Mouse (Mus musculus) kidney, embryonic 14.5 days (tissue): ENCODE results near the gene Sptan1. TPM values are rescaled to one million over a fixed set of nuclear protein-coding genes. Genes with fewer than 3 reads are reported as not detected.
A peak's percentile ranks its signal among the peaks of the same experiment; 100 is the strongest.

ENCODE experiments used
- ATAC-seq: fragments of 200-750 bp; cut with Nextera tagmentation; 2 replicates; pipeline ENCODE4 v1.8.0; 2017; ENCODE audit warnings: moderate number of reproducible peaks, mild to moderate bottlenecking, moderate TSS enrichment, moderate library complexity; ENCODE audit not compliant: low FRiP score, low TSS enrichment
- H3K27ac ChIP-seq: fragments of 300-500 bp; sonication (generic); 2 replicates; pipeline ENCODE4 v1.5.1; 2014; ENCODE audit warnings: low read depth, mild to moderate bottlenecking, low read length, moderate library complexity, mixed read lengths
- H3K27me3 ChIP-seq: fragments of 300-500 bp; sonication (generic); 2 replicates; pipeline ENCODE4 v1.6.1; 2014; ENCODE audit warnings: mild to moderate bottlenecking, low read length; ENCODE audit not compliant: control insufficient read depth, insufficient read depth
- H3K36me3 ChIP-seq: fragments of 300-500 bp; sonication (generic); 2 replicates; pipeline ENCODE4 v1.6.1; 2014; ENCODE audit warnings: low read length, mixed read lengths; ENCODE audit not compliant: control insufficient read depth, insufficient read depth
- H3K4me1 ChIP-seq: fragments of 300-500 bp; sonication (generic); 2 replicates; pipeline ENCODE4 v1.6.1; 2014; ENCODE audit warnings: low read length, mixed read lengths; ENCODE audit not compliant: control insufficient read depth, insufficient read depth
- H3K4me2 ChIP-seq: fragments of 300-500 bp; sonication (generic); replicated peaks from 2 replicates; pipeline ENCODE4 v1.6.1; 2014; ENCODE audit warnings: low read depth, mild to moderate bottlenecking, low read length
- H3K4me3 ChIP-seq: fragments of 300-500 bp; sonication (generic); 2 replicates; pipeline ENCODE4 v1.5.1; 2014; ENCODE audit warnings: mild to moderate bottlenecking, low read length
- H3K9ac ChIP-seq: fragments of 300-500 bp; sonication (generic); 2 replicates; pipeline ENCODE4 v1.6.1; 2014; ENCODE audit warnings: low read depth, mild to moderate bottlenecking, low read length, moderate library complexity
- H3K9me3 ChIP-seq: fragments of 300-500 bp; sonication (generic); 2 replicates; pipeline ENCODE4 v1.6.1; 2016; ENCODE audit warnings: low read length; ENCODE audit not compliant: control insufficient read depth
- WGBS: fragments of 180-500 bp; shearing (Covaris S2); extraction: QIAGEN DNeasy Blood & Tissue Kit; methylation state at CpG from one replicate; pipeline ENCODE4 v1.1.7; 2014; 5-methylcytosine and 5-hydroxymethylcytosine counted together
- polyA plus RNA-seq: library from polyadenylated mRNA; unstranded; fragments of >200 nt; fragmentation: Nextera tagmentation; extraction: Ambion mirVana; gene quantifications from 2 replicates; pipeline ENCODE4 v1.2.1, GENCODE M21; 2014

The Sptan1 gene
- polyA plus RNA-seq, 1 experiment from 2014 or later = 136 TPM

DNA sequence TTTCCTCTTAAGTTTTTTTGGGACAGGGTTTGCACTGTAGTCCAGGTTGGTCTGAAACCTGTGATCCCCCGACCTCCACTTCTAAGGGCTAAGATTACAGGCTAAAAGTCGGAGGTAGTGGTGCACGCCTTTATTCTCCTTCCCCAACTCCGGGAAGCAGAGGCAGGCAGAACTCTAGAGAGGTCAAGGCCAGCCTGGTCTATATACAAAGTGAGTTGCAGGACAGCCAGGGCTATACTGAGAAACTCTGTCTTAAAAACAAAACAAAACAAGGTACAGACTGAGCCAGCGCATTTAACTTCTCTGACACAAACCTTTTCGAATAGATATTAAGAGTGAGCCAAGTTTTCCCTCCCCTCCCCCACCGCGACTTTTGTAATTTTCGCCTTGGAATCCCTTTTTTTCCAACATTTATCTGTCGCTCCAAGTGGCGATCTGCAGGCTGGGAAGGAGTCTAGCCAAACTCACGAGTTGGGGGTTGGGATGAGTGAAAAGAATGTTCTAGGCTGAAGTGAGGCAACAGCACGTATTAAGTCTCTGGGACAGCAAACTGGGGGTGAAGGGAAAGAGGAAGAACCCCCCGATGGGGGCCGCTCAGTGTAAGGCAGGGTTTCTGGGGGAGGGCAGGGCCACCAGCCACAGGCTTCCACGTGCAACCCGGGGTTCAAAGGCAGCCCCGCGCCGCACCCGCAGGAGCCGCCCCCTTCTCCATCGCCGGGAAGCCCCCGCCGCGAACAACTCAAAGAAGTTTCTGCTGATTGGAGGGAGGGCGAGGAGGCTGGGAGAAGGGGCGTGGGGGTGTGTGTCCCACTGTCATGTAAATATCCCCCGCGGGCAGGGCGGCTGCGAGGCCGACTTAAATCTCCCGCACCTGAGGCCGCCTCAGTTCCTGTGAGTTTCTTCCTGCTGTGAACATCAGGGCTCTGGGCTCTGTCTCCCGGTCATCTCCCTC, 96.1 kb downstream of the Sptan1 start:
- H3K4me3 ChIP-seq = peak overlapping the region; percentile 68
- peak; percentile 2; the same call in 1 of the 2 replicates for ATAC-seq
- no peaks in the 10 kb centered on the region for H3K9me3 ChIP-seq
- peak overlapping the region; percentile 95 for H3K27ac ChIP-seq
- H3K36me3 ChIP-seq = no peaks in the 10 kb centered on the region
- 9% methylated on average over 36 of the region's 37 CpGs for WGBS
- peak overlapping the region; percentile 73 for H3K9ac ChIP-seq
- H3K4me1 ChIP-seq = peaks cover 19% of the 10 kb centered on the region
- H3K4me2 ChIP-seq = peak overlapping the region; percentile 86
- H3K27me3 ChIP-seq = no peaks in the 10 kb centered on the region

DNA sequence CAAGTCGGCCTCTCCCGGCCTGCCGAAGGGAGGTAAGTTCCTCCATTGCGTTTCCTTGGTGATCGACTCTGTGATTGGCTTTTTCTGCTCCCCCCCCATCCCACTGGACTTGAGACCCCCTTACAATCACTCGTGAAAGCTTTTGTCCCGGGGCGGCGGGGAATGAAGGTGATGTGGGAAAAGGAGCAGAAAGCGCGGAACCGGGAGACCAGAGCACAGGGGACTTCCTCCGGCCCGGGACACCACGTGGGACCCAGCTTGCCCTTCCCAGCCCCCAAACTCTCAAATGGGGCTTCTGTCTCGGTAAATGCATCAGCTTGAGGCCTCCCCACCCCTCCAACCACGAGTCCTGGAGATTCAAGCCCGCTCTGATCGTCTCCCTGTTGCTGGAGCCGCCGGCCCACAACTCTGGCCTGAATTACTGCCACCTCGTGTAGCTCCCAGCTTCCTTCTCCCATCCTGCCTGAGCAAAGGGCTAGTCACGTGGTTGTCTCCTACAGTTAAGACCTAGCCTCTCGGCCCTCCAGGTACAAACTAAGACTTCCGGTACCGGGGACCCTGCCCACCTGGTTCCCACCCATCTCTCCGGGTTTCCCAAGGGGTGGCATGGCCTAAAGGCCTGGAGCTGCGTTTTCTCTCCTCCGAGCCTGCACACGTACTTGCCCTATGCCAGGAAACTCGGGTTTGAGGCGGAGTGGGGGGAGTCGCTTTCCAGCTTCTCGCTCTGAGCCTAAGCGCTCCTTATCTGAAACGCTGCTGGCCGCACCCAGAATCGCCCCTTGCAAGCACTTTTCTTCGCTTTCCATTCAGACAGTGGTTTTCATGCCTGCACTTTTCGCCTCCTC, 97.1 kb downstream of the Sptan1 start:
- peak overlapping the region; percentile 86 for H3K4me2 ChIP-seq
- peak overlapping the region; percentile 68 for H3K4me3 ChIP-seq
- peak overlapping the region; percentile 95 for H3K27ac ChIP-seq
- H3K9me3 ChIP-seq = no peaks in the 10 kb centered on the region
- peaks cover 15% of the 10 kb centered on the region for H3K4me1 ChIP-seq
- no peaks in the 10 kb centered on the region for H3K27me3 ChIP-seq
- H3K9ac ChIP-seq = peak overlapping the region; percentile 73
- peak; percentile 25; the same call in 1 of the 2 replicates for ATAC-seq
- WGBS = under 1% methylated on average over 40 of the region's 40 CpGs
- no peaks in the 10 kb centered on the region for H3K36me3 ChIP-seq

DNA sequence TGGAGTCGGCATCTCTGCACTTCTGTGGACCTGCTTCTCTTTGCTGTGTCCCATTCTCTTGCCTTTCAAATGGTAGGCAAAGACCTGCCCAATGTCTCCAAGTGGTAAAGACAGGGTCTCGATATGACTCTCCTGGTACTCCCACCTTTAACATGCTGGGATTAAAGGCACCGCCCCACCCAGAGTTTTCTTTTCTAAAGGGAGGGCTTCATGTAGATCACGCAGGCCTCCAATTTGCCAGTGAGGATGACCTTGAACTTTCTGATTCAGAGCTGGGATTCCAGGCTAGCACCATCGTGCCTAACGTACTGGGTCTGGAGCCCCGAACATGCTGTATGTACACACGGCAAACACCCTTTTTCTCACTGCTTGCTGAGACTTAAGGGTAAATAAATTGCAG, 97.9 kb downstream of the Sptan1 start:
- Histone ChIP-seq H3K4me1 (peaks cover 18% of the 10 kb centered on the region), H3K27ac (peak overlapping the region; percentile 95), H3K27me3 (no peaks in the 10 kb centered on the region), H3K9me3 (no peaks in the 10 kb centered on the region), H3K36me3 (peaks cover 4% of the 10 kb centered on the region), H3K4me2 (peak overlapping the region; percentile 86), H3K9ac (peak overlapping the region; percentile 73), H3K4me3 (peak overlapping the region; percentile 68)
- no peak for ATAC-seq
- 2% methylated on average over 8 of the region's 8 CpGs for WGBS

DNA sequence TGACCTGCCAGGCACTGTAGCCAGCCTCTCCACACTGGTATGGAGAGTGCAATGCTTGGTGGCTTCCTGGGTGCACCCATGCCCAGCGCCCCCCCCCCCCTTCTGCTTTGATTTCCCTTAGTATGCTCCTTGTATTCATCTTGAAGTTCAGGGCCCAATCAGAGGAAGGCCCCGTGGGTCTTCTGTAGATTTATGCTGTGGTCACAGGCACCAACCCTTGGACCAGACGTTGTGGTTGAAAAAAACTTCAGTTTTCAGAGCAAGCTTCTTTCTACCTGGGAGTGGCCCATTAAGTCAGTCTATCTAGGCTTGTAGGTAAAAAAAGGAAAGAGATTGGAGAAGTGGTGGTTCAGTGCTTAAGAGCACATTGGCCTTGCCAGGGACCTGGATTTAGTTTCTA, 98.4 kb downstream of the Sptan1 start:
- H3K9ac ChIP-seq = peak overlapping the region; percentile 73
- no peak for ATAC-seq
- peak overlapping the region; percentile 68 for H3K4me3 ChIP-seq
- H3K27me3 ChIP-seq = no peaks in the 10 kb centered on the region
- H3K27ac ChIP-seq = no peak overlapping the region; the same call in 1 of the 2 replicates
- peaks cover 10% of the 10 kb centered on the region for H3K36me3 ChIP-seq
- peaks cover 22% of the 10 kb centered on the region for H3K4me1 ChIP-seq
- no peaks in the 10 kb centered on the region for H3K9me3 ChIP-seq
- peak overlapping the region; percentile 86 for H3K4me2 ChIP-seq
- 7% methylated on average over 3 of the region's 3 CpGs for WGBS

DNA sequence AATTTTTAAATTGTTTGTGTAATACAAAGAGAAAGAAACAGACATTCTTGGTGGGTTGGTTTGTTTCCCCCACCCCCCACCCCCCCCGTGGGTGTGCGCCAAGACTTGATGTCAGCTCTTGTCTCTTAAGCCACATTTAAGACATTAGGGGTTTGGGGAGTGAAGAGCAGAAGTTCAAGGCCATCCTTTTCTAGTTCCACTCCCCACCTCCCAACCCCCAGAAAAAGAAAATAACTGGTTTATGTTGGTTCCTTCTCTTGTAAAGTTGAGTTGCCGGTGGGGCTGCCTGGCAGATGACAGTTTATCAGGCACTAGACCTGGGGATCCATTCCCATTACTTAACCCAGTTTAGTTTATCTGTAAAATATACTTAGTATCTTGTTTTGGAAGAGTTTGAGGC, 98.9 kb downstream of the Sptan1 start:
- no peak for ATAC-seq
- H3K9ac ChIP-seq = peak overlapping the region; percentile 73; the same call in 1 of the 2 replicates
- H3K9me3 ChIP-seq = no peaks in the 10 kb centered on the region
- H3K4me3 ChIP-seq = no peak overlapping the region
- 47% methylated on average over 3 of the region's 3 CpGs for WGBS
- H3K4me2 ChIP-seq = peak overlapping the region; percentile 86
- H3K27ac ChIP-seq = no peak overlapping the region
- no peaks in the 10 kb centered on the region for H3K27me3 ChIP-seq
- H3K4me1 ChIP-seq = peaks cover 22% of the 10 kb centered on the region
- peaks cover 15% of the 10 kb centered on the region for H3K36me3 ChIP-seq

DNA sequence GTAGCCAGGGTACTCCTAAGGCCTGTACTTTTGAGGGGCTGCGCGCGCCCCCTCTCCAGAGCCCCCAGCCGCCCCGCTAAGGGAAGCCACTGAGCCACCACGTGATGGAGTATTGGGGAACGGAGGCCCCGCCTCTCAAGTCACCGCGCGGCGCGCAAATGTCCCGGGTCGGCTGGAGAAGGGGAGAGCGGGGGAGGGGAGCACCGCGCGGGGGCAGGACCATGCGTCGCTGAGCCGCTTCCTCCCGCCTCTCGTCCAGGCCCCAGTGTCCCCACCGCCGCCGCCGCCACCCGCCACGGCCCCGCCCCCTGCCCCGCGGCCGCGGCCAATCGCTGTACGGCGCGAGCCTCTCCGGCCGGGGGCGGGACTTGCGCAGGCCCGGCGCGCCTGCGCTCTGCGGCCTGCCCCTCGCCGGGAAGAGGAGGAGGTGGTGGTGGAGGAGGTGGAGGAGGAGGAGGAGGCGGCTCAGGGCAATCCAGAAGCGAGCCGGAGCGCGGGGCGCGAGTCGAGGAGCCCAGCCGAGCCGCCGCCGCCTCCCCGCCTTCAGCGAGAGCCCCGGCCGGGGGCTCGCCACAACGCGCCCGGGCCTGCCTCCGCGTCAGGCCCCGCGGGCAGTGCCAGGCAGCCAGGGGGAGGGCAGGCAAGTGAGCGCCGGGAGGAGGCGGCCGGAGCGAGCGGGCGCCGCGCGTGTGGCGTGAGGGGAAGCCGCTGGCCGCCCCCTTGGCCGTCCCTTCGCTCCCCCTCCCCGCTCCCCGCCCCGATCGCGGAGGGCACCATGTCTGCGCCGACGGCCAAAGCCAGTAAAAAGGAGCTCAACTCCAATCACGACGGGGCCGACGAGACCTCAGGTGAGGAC, 100.9 kb downstream of the Sptan1 start:
- peaks cover 22% of the 10 kb centered on the region for H3K4me1 ChIP-seq
- H3K27ac ChIP-seq = peak overlapping the region; percentile 99
- peak overlapping the region; percentile 44 for H3K4me2 ChIP-seq
- peak overlapping the region; percentile 97 for H3K9ac ChIP-seq
- H3K9me3 ChIP-seq = no peaks in the 10 kb centered on the region
- no peaks in the 10 kb centered on the region for H3K27me3 ChIP-seq
- peaks cover 29% of the 10 kb centered on the region for H3K36me3 ChIP-seq
- H3K4me3 ChIP-seq = peak overlapping the region; percentile 100
- peak; percentile 93 for ATAC-seq
- WGBS = under 1% methylated on average over 65 of the region's 101 CpGs

DNA sequence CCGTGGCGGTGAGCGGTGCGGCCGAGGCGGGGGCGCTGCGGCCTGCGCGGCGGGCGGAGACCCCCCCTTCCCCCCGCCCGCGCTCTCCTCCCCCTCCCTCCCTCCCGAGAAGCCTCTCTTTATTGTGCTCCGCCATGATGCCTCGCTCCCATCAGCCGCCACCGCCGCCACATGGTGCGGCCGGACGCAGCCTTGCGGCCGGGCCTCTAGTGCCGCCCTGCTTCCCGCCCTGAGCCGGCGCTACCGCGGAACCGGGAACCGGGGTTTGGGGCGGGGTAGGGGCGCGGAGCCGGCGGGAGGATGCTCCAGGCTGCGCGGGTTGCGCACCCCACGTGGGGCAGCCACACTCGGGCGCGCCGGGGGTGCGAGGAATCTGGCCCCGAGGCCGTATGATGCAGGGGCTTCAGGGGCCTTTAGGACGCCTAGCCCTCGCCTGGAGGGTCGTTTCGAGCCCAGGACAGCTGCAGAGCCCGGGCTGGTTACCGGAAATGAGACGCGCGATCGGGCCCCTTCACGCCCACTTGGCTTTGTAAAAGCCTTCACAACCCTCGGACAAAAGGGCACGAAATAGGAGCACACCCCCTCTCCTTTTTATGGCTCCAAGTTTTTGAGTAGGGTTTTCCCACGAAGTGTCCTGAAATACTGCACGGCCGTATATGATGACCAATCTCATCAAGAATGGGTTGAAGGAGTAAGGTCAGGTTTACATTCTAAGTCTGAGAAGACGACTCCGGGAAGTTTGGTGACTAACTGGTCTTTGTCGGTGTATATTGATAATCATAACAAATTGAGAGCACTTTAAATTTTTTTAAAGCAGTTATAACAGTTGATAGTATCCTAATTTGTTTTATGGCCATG, 101.9 kb downstream of the Sptan1 start:
- Histone ChIP-seq H3K27me3 (no peaks in the 10 kb centered on the region), H3K9me3 (no peaks in the 10 kb centered on the region), H3K9ac (peak overlapping the region; percentile 97), H3K4me2 (peak overlapping the region; percentile 85), H3K4me1 (peaks cover 22% of the 10 kb centered on the region), H3K36me3 (peaks cover 32% of the 10 kb centered on the region), H3K27ac (peak overlapping the region; percentile 99), H3K4me3 (peak overlapping the region; percentile 100)
- WGBS = under 1% methylated on average over 48 of the region's 69 CpGs
- ATAC-seq = peak; percentile 16
